Mouse (Mus musculus) heart, adult 2 months (tissue): ENCODE measurements around the gene Zbtb32.

Experiments
- CTCF ChIP-seq: fragments of 200-600 bp; IDR thresholded peaks from 2 replicates; pipeline ENCODE4 v1.8.1; 2022; ENCODE audit warnings: antibody characterized with exemption, mild to moderate bottlenecking, moderate library complexity
- POLR2A ChIP-seq: fragments of 200-500 bp; IDR thresholded peaks from 2 replicates; pipeline ENCODE4 v1.6.1; 2011; ENCODE audit warnings: mild to moderate bottlenecking, low read depth, low read length, control low read depth; ENCODE audit not compliant: insufficient read depth

DNA sequence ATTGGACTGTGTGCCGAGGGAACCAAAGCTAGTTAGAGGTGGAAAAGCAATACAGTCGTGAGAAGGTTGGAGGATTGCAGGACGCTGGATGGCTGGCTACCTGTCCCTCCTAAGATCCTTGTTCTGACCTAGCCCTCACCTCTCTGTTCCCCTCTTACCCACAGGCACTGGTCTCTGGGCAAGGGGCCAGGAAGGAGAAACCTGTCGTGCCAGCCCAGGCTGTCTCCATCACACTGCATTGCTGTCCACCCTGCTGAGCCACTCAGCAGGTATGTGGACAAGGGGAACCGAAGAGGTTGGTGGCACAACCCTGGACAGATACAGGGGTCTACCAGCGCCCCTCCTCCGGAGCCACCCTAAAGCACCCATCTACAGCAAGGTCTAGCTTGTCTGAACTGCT lies 1.9 kb upstream of the Zbtb32 start:
- no peak for TF ChIP-seq CTCF
- no peak for TF ChIP-seq POLR2A
